Mouse (Mus musculus): ENCODE results near the gene Gchfr.

Gene Gchfr

GRCm38 (mm10) chr2:119166901-119167865 lies at the start of gene Gchfr:
TSS of gene Gchfr (plus strand) at chr2:119167773.
- peak; percentile 79 to 83 for DNase-seq

GRCm38 (mm10) chr2:119136346-119136898 lies 31.2 kb upstream of the Gchfr start:
- no peak for DNase-seq

- DNase-seq, result peak in 1 of 2 experiments; percentile 22
These were observed 22.4 kb upstream of the Gchfr start for GRCm38 (mm10) chr2:119145199-119145598.

GRCm38 (mm10) chr2:119146435-119146834 lies 21.1 kb upstream of the Gchfr start:
- DNase-seq, result no peak

- DNase-seq, result no peak
These were observed 20.4 kb upstream of the Gchfr start for GRCm38 (mm10) chr2:119147160-119147678.

GRCm38 (mm10) chr2:119147775-119148174 lies 19.8 kb upstream of the Gchfr start:
- no peak for DNase-seq

- DNase-seq, result no peak
These were observed 15.3 kb upstream of the Gchfr start for GRCm38 (mm10) chr2:119152255-119152654.

- DNase-seq, result no peak
These were observed 12.9 kb upstream of the Gchfr start for GRCm38 (mm10) chr2:119154683-119155082.

GRCm38 (mm10) chr2:119155388-119155787 lies 12.2 kb upstream of the Gchfr start:
- no peak for DNase-seq

- DNase-seq, result peak; percentile 21 to 33
These were observed 11.4 kb upstream of the Gchfr start for GRCm38 (mm10) chr2:119156081-119156680.

- DNase-seq, result peak; percentile 93 to 97
These were observed 10.6 kb upstream of the Gchfr start, which contains the start of gene Rmdn3 for GRCm38 (mm10) chr2:119156681-119157572. TSS of gene Rmdn3 (minus strand) at chr2:119157034.

GRCm38 (mm10) chr2:119157836-119158235 lies 9.7 kb upstream of the Gchfr start:
- no peak for DNase-seq

- DNase-seq, result peak; percentile 45 to 54
These were observed 6.3 kb upstream of the Gchfr start for GRCm38 (mm10) chr2:119161247-119161646.

- DNase-seq, result no peak
These were observed 4.4 kb upstream of the Gchfr start for GRCm38 (mm10) chr2:119163135-119163534.

GRCm38 (mm10) chr2:119163999-119164398 lies 3.6 kb upstream of the Gchfr start:
- DNase-seq, result no peak

GRCm38 (mm10) chr2:119165401-119165800 lies 2.2 kb upstream of the Gchfr start:
- DNase-seq, result no peak

GRCm38 (mm10) chr2:119167866-119168256 lies 288 bp downstream of the Gchfr start:
- DNase-seq, result no peak

GRCm38 (mm10) chr2:119170282-119170681 lies 2.7 kb downstream of the Gchfr start:
- DNase-seq, result no peak

GRCm38 (mm10) chr2:119171574-119171973 lies 4.0 kb downstream of the Gchfr start:
- DNase-seq, result no peak

GRCm38 (mm10) chr2:119172446-119172845 lies 4.9 kb downstream of the Gchfr start:
- no peak for DNase-seq

GRCm38 (mm10) chr2:119172862-119173576 lies 5.4 kb downstream of the Gchfr start:
- peak; percentile 63 to 68 for DNase-seq

All from kidney, adult 8-10 months (tissue).